ENCODE assay signal across 9 mouse cellular contexts in the genomic region with DNA sequence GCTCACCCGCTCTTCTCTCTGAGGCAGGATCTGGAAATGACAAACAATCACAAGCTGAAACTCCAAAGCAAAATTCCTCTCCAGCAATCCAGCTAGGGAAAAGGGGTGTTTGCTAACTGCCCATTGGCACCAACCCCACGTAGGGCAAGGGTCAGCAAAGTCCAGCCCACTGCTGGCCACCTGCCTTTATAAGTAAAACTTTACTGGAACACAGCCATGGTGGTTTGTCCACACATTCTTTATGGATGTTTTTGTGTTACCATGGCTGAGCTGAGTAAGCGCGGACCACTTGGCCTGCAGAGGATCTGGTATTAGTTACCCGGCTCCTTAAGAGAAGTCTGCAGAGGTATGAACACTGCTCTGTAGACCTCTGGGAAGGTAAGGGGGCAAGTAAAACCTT.
DNase-seq lines count a peak whose midpoint lies in the region; ATAC-seq and TF ChIP-seq lines count a peak whose summit lies in the region.
"Had no signal": no experiment of that assay in that cellular context is flagged by ENCODE, and none has a peak within 500 bp of the region (broad histone marks: within the 10 kb centered on the region; RNA-seq: fewer than 3 reads in every experiment).

No protein-coding gene starts in this region.

- no peak overlapping the region for H3K4me3 ChIP-seq in left cerebral cortex, adult 2 months
- no peak overlapping the region for H3K4me3 ChIP-seq in intestine, embryonic 15.5 days (replicated peaks)
- H3K4me3 ChIP-seq: embryonic facial prominence, embryonic 12.5 days had no signal

- no peak overlapping the region for H3K4me2 ChIP-seq in intestine, embryonic 15.5 days (replicated peaks)
- H3K4me2 ChIP-seq: embryonic facial prominence, embryonic 12.5 days had no signal

- 92% methylated on average over 5 of the region's 5 CpGs for WGBS in intestine, embryonic 15.5 days

- no peak for TF ChIP-seq POLR2A in brain, embryonic 14.5 days (IDR thresholded peaks at IDR 0.05; ENCODE audit: borderline replicate concordance, extremely low read depth, insufficient read depth, insufficient read length, poor library complexity, severe bottlenecking)

- DNase-seq in cerebellum, postnatal 10 days: peak; percentile 49 to 57
- DNase-seq in cerebellum, postnatal 25 days: no peak
- DNase-seq in left cerebral cortex, adult 2 months (ENCODE audit: extremely low spot score in 1 of 2, low spot score in 2 of 2): no peak
- no peak for DNase-seq in left cerebral cortex, postnatal 25 days (ENCODE audit: low spot score in 2 of 2)
- peak; percentile 58 for DNase-seq in brain, embryonic 14.5 days (ENCODE audit: low read depth)
- peak; percentile 51 to 83 for DNase-seq in layer of hippocampus, postnatal 14 days (ENCODE audit: low spot score in 2 of 2)
- DNase-seq in cerebellum, adult 9-11 months: no peak

- peaks cover 13% of the 10 kb centered on the region; the same call in 1 of the 2 replicates for H3K4me1 ChIP-seq in intestine, embryonic 15.5 days (replicated peaks)

- H3K27me3 ChIP-seq in intestine, embryonic 15.5 days (replicated peaks): no peaks in the 10 kb centered on the region
- H3K27me3 ChIP-seq: embryonic facial prominence, embryonic 12.5 days had no signal

- TF ChIP-seq CTCF in left cerebral cortex, adult 2 months (IDR thresholded peaks at IDR 0.05): no peak
- TF ChIP-seq CTCF in brain, embryonic 14.5 days (IDR thresholded peaks at IDR 0.05; ENCODE audit: borderline replicate concordance, extremely low read depth, insufficient read depth, insufficient read length): no peak

- no peak overlapping the region for H3K9ac ChIP-seq in intestine, embryonic 15.5 days
- H3K9ac ChIP-seq: embryonic facial prominence, embryonic 12.5 days had no signal

- no peaks in the 10 kb centered on the region for H3K9me3 ChIP-seq in intestine, embryonic 15.5 days
- H3K9me3 ChIP-seq: embryonic facial prominence, embryonic 12.5 days had no signal

- intact Hi-C loops in left cerebral cortex, adult 2 months (cut with DNase I): no loop called here
- intact Hi-C loops in left cerebral cortex, postnatal 25 days (cut with DNase I): no loop called here

- peak overlapping the region; percentile 64 for H3K27ac ChIP-seq in left cerebral cortex, adult 2 months
- no peak overlapping the region for H3K27ac ChIP-seq in intestine, embryonic 15.5 days
- H3K27ac ChIP-seq: embryonic facial prominence, embryonic 12.5 days had no signal

- H3K36me3 ChIP-seq in intestine, embryonic 15.5 days: peaks cover 9% of the 10 kb centered on the region; the same call in 1 of the 2 replicates

- no peak for ATAC-seq in intestine, embryonic 15.5 days

Comparison
In these comparisons a context has a peak if more than half of its experiments do, and no peak if none do; other contexts are left out.
1. DNase-seq: peak in cerebellum, postnatal 10 days (2 of 2), brain, embryonic 14.5 days (single experiment) and layer of hippocampus, postnatal 14 days (2 of 2); none in cerebellum, postnatal 25 days (0 of 2), left cerebral cortex, adult 2 months (0 of 2), left cerebral cortex, postnatal 25 days (0 of 2) and cerebellum, adult 9-11 months (single experiment).